Mouse (Mus musculus) embryonic stem cell, embryonic (primary cell): ENCODE results near the gene Zfp36l2.

Source experiments
- CTCF ChIA-PET, 4 experiments: fragments of 300-600 bp in 2 of 4; fragments of 350-600 bp in 2 of 4; sonication (Branson Sonifier 250); formaldehyde crosslinking; loops; one replicate each; lab custom pipeline; 2022; ENCODE audit warnings: inconsistent platforms in 2 of 4; lab: Charles Lee
- POLR2A ChIA-PET, 4 experiments: fragments of 300-600 bp in 2 of 4; fragments of 350-600 bp in 2 of 4; sonication (Branson Sonifier 250); formaldehyde crosslinking; loops; one replicate each; lab custom pipeline; 2022; ENCODE audit warnings: antibody characterized with exemption in 4 of 4, inconsistent platforms in 1 of 4; lab: Charles Lee

Gene Zfp36l2

DNA sequence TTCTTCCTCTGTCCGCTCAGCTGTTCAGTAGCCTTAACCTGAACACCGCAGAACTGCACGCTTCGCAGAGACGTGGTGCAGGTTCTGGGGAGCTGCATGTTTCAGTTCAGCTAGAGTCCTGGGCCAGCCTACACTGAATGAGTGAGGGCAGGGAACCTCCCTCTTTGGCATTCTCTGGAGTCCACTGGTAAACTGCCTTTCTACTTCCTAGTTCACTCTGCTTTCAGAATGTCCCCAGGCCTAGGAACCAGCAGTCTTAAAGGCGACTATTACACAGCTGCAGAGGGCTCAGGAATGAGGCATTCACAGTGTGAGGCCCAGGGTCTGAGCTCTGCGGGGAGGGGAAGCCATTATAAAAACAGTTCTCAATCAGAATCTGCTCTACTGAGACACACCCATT is 15.6 kb upstream of the Zfp36l2 start:
- CTCF ChIA-PET, result interaction anchor here in 2 of 4 experiments (1.1 to 1.3 kb wide), 3 partner anchors 12 to 38 kb away, joined by 3 read pairs; no protein-coding TSS in a partner anchor
- POLR2A ChIA-PET, result interaction anchor here in 2 of 4 experiments (0.6 to 1.7 kb wide), 5 partner anchors 8 to 308 kb away, joined by 3 to 4 read pairs (median 4); partner anchors contain the start of gene Plekhh2 (in 1 of the 2)

DNA sequence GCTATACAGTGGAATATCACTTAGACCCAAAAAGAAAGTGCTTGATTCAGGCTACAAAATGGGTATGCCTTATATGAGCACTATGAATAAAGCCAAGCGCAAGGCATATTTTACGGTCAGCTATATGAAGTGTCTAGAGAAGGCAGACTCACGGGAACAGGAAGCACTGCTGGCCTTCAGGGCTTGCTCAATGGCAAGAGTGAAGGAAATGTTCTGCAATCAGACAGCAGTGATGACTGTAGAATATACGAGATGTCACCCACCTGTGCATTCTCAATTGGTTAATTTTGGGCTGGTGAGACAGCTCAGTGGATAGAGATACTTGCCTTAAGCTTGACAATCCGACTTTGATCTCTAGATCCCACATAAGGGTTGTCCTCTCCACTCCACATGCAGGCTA is 13.4 kb upstream of the Zfp36l2 start:
- CTCF ChIA-PET, result no interaction called here
- POLR2A ChIA-PET, result interaction anchor here in 1 of 4 experiments (1.4 kb wide), 1 partner anchor 12 kb away, joined by 4 read pairs; no protein-coding TSS in a partner anchor

DNA sequence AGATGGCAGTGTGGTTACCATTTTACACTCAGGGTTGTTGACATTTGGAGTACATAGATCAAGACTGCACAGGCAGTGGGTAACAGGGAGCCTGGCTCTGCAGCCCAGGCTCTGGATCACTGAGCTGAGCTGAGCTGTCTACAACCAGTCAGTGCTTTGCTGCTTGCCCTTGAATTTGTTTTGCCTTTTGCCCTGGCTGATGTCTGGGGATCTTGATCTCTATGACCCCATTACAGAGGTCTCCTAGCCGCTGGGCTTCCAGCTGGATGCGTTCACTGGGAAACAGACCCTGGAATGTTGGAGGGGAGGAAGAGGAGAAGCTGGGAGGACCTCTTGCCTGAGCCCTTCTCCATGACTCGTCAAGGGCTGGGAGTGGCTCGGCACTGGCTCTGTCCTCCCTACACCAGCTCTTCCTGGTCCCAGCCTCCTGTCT is 10.2 kb upstream of the Zfp36l2 start:
- ChIA-PET POLR2A (interaction anchor here in 3 of 4 experiments (0.9 to 1.1 kb wide), 3 partner anchors 9 to 68 kb away, joined by 3 to 4 read pairs (median 3); partner anchors contain the start of gene Zfp36l2 (in 1 of the 3)), CTCF (interaction anchor here in 1 of 4 experiments (1.5 kb wide), 1 partner anchor 169 kb away, joined by 6 read pairs; no protein-coding TSS in a partner anchor)

DNA sequence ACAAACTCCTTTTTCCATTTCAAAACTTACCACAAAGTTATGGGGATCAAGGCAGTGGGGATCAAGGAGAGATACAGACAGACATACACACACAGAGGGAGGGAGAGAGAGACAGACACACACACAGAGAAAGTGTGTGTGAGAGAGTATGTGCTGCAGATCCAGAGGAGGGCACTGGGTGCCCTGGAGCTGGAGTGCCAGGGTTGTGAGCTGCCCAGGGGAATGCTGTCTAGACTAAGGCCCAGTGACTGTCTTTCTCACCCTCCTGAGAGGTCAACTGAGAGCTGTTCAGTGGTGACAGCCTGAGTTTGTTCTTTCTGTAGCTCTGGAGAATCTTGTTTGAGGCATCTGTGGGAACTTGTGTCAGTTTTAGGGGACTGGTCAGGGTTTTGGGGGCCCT is 8.6 kb upstream of the Zfp36l2 start:
- ChIA-PET POLR2A (interaction anchor here in 2 of 4 experiments (1.1 to 1.4 kb wide), 3 partner anchors 12 to 323 kb away, joined by 3 to 4 read pairs (median 4); no protein-coding TSS in a partner anchor), CTCF (interaction anchor here in 1 of 4 experiments (0.6 to 2.0 kb wide), 2 partner anchors 10 to 82 kb away, joined by 5 read pairs; no protein-coding TSS in a partner anchor)

DNA sequence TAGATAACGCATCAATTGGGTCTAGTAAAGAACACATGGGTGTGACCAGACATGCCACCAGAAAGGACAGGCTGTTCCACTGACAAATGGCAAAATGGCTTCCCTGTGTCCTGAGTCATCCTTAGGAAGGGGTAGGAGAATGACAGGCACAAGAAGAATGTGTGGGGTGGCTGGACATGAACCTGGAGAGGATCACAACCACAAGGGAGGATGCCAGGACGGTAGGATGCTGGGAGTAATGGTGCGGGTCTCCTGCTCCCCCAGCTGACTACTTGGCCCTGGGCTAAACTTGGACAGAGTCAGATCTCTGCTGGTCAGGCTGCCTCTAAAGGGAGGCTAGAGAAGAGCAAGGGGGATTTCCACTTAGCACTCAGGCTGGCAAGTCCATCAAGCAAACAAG is 8.1 kb upstream of the Zfp36l2 start:
- POLR2A ChIA-PET, result interaction anchor here in 3 of 4 experiments (0.8 to 1.4 kb wide), 4 partner anchors 12 to 323 kb away, joined by 3 to 4 read pairs (median 4); no protein-coding TSS in a partner anchor
- CTCF ChIA-PET, result interaction anchor here in 3 of 4 experiments (0.6 to 2.0 kb wide), 4 partner anchors 11 to 395 kb away, joined by 4 to 5 read pairs (median 5); no protein-coding TSS in a partner anchor

DNA sequence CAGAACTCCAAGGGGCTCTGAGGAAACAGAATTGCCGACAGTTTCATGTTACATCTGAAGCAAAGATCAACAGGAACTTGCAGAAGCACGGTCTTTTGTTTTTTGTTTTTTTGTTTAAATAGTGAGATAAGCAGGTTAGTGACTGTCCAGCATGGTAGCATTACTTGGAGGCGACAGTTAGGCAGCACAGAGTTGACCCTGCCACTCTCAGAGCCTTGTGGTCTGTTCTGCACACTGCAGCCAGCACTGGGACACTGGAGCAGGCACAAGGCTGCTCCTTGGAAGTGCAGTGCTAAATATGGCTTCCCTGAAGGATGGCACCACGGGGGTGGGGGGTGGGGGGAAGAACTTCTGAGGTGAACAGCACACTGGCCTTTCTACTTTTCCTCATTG is 7.3 kb upstream of the Zfp36l2 start:
- CTCF ChIA-PET, result interaction anchor here in 3 of 4 experiments (0.6 to 2.0 kb wide), 3 partner anchors 45 to 394 kb away, joined by 4 to 5 read pairs (median 5); no protein-coding TSS in a partner anchor

DNA sequence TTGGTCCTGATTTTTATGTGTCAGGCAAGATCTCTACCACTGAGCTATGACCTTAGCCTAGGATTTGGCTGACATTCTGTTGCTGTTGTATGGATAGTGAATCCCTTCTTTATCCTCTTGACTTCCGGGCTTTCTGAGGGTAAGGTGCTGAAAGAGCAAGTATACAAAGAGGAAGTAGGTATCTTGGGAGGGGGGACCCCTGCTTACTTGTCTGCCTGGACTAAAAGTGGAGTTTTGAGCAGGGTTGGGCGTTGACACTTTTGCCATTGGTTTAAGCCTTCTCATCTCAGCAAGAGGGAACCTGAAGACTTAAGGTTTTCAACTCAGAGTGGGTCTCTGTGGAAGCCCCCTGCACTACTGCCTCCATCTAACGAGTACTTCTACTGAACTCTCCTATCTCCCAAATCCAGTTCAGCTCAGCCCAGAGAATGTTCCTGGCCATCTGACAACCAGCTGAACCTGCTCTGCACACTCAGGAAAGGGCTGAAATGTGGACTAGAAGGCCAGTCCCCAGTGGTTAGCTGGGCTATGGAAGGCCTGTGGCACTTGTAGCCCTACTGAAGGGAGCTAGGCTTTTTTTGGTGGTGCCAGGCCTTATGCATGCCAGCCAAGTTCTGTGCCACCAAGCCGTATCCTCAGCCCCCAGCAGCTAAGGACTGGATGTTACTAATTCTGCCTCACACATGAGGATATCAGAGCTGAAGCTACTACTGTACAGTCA is 6.7 kb upstream of the Zfp36l2 start:
- ChIA-PET CTCF (interaction anchor here in 1 of 4 experiments (2.0 kb wide), 1 partner anchor 80 kb away, joined by 5 read pairs; no protein-coding TSS in a partner anchor), POLR2A (interaction anchor here in 1 of 4 experiments (1.0 kb wide), 2 partner anchors 40 to 166 kb away, joined by 3 read pairs; no protein-coding TSS in a partner anchor)

More for the DNA sequence above, 7.3 kb upstream of the Zfp36l2 start:
- POLR2A ChIA-PET, result interaction anchor here in 2 of 4 experiments (1.0 to 1.4 kb wide), 2 partner anchors 166 to 322 kb away, joined by 3 read pairs; no protein-coding TSS in a partner anchor

DNA sequence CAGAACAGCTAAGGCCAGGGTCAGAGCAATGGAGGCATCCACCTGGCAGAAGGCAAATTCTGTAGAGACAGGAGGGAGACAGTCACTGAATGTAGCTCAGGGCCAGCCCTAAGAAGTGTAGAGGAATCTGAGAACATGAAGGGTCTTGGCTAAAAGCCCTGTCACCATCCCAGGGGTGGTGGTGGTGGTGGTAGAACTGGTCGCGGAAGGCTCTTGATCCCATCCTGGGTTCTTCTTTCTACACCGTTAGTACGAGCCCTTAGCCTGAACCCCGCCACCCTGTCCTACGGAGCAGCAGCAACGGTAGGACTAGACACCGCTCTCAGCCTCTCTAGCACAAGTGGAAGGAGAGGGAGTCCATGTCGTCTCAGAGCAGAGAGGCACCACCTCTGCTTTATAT is 5.7 kb upstream of the Zfp36l2 start:
- ChIA-PET POLR2A (interaction anchor here in 1 of 4 experiments (1.0 kb wide), 2 partner anchors 41 to 145 kb away, joined by 3 to 5 read pairs; no protein-coding TSS in a partner anchor), CTCF (no interaction called here)

DNA sequence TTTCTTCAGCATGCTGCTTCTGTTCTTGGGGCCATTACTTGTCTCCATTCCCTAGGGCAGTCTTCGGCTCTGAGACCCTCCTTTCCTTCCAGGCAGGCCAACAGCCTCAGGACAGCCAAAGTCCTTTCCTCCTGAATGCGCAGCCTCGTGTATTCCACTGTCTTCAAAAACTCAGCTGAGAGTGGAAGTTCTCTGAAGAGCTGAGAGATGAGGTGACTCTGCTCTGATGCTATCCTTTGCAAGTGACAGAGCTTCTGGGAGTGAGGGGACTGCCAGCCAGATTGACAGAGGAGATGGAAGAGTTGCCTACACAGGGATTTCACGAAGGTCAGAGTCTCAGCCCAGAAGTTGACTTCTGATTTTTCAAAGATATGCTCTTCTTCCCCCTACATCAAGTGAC is 4.2 kb upstream of the Zfp36l2 start:
- CTCF ChIA-PET, result interaction anchor here (0.7 to 5.5 kb wide), 10 partner anchors 78 to 319 kb away, joined by 3 to 36 read pairs (median 7); no protein-coding TSS in a partner anchor
- POLR2A ChIA-PET, result interaction anchor here in 1 of 4 experiments (0.7 to 1.8 kb wide), 2 partner anchors 9 to 11 kb away, joined by 4 to 6 read pairs; no protein-coding TSS in a partner anchor

DNA sequence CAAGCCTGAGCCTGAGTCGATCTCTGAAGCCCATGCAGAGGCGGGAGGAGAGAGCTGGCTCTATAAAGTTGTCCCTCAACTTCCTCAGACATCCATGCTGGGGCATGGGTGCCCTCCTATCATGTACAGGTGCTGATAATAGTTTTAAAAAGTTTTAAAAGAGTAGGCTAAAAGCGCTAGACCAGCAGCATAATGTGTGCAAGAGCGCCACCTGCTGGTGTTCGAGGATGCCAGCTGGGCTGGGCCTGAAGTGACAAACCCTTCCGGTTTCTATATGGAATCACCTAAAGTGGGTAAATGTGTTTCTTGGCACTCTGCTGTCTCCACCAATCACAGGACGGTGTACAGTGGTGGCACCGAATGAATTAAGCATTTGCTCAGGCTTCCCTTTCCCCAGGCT is 3.1 kb upstream of the Zfp36l2 start:
- ChIA-PET CTCF (interaction anchor here (0.5 to 5.5 kb wide), 41 partner anchors 10 to 318 kb away, joined by 3 to 36 read pairs (median 4); no protein-coding TSS in a partner anchor), POLR2A (interaction anchor here in 2 of 4 experiments (0.7 to 4.4 kb wide), 10 partner anchors 8 to 287 kb away, joined by 3 to 19 read pairs (median 4); no protein-coding TSS in a partner anchor)

DNA sequence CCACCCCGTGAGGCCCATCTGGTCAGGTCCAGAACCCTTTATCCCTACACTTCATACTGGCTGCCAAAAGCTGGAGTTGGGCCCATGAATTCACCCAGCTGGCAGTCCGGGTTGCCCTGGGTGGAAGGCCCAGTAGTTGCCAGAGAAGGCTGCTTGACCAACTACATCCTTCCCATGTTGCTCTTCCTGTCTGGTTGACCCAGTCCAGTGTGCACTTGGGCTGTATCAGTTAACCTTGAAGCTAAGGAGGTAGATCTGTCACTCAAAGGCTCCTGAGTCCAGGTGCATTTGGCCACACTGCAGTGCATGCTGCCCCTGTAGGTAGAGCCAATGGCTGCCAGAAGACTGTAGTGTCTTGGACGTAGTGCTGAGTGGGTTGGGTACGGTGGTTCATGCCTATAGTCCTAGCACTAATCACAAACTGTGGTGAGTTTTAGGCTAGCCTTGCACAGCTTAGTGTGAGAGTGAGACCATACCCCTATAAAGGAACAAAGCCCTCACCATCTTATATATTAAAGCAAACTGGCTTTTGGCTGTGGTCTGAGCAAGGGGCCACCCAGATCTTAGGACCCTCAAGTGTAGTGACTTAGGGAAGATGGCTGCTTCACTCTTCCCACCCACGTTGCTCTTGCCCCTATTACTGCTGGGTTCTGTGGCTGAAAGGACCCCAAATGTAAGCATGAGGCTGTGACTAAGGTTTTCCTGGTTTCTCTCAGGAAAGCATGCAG is 1.5 kb upstream of the Zfp36l2 start:
- ChIA-PET CTCF (interaction anchor here (0.6 to 5.5 kb wide), 18 partner anchors 53 to 830 kb away, joined by 3 to 36 read pairs (median 8); no protein-coding TSS in a partner anchor), POLR2A (interaction anchor here in 3 of 4 experiments (0.5 to 5.9 kb wide), 38 partner anchors 9 to 313 kb away, joined by 3 to 34 read pairs (median 4); partner anchors contain the start of gene Thada (in 1 of the 3))

DNA sequence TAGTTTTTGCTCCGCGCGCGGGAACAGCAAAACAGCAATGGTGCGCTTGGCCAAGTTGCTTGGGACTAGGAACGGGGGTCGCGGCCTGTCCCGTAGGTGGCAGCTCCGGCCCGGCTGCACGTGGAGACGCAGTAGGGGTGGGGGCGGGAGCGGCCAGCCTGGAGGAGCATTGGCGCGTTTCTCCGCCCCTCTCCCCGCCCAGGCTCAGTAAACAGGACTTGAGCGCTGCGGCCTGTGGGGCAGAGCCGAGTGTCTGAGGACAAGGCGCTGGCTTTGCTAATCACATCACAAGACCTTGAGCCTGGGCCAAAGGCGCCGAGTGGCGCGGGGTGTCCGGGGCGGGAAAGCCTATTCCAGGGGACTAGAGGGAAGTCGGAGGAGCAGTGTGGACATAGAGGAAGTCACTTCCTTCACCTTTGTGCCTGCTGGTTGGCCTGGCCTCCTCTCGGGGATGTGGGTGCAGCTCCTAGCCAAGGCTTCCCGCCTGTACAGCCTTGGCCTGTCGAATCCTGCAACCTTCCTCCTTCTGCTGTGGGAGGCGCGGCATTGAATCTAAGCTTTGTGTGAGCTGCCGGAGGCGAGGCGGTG is 721 bp upstream of the Zfp36l2 start:
- POLR2A ChIA-PET, result interaction anchor here (0.6 to 5.9 kb wide), 52 partner anchors 9 to 327 kb away, joined by 3 to 34 read pairs (median 3); partner anchors contain the start of gene Thada (in 1 of the 4)

DNA sequence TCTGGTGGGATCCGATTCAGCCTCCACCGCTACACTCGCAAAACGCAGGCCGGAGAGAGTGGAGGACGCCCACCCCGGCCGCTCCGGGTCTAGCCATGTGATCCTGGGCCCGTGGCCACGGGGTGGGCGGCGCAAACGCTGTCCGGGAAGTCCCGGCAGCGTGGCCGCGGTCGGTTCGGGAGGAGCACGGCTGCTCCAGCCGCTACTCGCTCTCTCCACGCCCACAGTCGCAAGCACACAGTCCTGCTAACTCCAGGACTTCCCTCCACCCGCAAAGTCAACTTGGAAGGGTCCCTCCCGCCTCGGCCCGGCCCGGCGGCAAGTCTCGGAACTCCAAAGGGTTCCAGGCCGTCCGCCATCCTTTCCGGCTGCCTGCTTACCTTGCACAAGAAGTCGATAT is 483 bp downstream of the Zfp36l2 start:
- POLR2A ChIA-PET, result interaction anchor here (0.9 to 5.9 kb wide), 26 partner anchors 12 to 326 kb away, joined by 3 to 34 read pairs (median 4); partner anchors contain the start of gene Thada (in 1 of the 4)
- CTCF ChIA-PET, result interaction anchor here in 2 of 4 experiments (2.4 to 5.5 kb wide), 5 partner anchors 74 to 284 kb away, joined by 8 to 36 read pairs (median 9); no protein-coding TSS in a partner anchor

More for the DNA sequence above, 721 bp upstream of the Zfp36l2 start:
- CTCF ChIA-PET, result interaction anchor here (0.5 to 5.5 kb wide), 17 partner anchors 74 to 285 kb away, joined by 3 to 36 read pairs (median 4); no protein-coding TSS in a partner anchor

DNA sequence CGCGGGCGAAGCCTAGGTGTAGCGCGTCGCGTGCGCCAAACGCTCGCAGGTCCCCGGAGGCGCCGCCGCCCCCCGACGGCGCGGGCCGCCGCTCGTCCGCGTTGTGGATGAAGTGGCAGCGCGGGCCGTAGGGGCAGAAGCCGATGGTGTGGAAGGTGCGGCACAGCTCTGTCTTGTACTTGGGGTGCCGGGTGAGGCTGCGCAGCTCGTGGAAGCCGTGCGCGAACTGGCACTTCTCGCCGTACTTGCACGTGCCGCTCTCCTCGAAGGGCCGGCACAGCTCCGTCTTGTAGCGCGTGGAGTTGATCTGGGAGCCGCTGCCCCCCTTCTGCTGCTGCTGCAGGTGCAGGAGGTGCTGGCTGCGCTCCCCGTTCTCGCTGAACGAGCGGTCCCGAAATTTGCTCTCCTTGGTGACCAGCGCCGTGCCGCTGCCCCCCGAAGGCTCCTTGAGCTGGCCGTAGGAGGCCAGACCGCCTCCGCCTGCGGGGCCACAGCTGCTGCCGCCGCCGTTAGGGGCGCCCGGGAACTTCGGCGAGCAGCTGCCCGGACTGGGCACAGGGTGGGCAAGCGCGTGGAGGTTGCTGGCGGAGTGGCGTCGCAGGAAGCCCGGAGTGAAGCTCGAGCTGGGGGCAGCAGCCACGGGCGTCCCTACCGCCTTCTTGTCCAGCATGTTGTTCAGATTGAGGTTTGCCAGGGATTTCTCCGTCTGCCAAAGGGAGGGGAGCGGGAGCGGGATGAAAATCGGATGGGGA is 1.1 kb downstream of the Zfp36l2 start:
- CTCF ChIA-PET, result interaction anchor here in 2 of 4 experiments (0.8 to 1.7 kb wide), 7 partner anchors 28 to 314 kb away, joined by 3 to 7 read pairs (median 3); no protein-coding TSS in a partner anchor

DNA sequence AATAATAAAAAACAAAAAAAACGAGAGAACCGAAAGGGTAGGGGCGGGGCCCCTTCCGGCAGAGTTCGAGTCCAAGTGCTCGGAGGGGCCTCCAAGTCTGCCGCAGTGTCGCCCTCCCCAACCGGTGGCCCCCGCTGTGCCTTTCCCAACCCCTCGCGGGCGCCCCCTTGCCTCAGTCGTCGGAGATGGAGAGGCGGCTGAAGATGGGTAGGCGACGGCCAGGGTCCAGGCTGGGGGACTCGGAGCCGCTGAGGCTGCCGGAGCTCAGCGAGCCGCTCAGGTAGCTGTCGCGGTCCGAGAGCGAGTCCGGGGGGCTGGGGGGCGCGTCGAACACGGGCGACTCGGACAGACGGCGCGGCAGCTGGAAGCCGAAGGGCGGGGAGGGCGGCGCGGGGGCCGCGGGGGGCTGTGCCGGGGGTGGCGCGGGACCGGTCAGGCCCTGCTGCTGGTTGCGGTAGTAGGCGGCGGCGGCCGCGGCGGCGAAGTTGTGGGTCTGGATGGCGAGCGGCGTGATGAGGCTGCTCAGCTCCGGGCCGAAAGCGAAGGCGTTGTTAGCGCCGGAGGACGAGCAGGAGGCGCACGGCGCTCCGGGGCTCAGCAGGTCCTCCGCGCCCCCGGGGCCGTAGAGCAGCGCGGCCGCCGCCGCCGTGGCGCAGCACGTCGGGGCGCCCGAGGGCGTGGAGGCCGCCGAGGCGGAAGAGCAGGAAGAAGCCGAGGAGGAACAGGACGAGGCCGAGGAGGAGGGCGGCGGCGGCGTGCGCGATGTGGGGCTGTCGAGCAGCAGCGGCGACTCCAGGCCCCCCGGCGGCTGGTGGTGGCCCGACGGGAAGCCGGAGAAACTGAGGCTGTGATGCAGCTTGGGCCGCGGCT is 1.9 kb downstream of the Zfp36l2 start:
- ChIA-PET CTCF (interaction anchor here (0.6 to 1.7 kb wide), 10 partner anchors 27 to 313 kb away, joined by 3 to 7 read pairs (median 3); no protein-coding TSS in a partner anchor), POLR2A (interaction anchor here in 3 of 4 experiments (0.5 to 5.9 kb wide), 20 partner anchors 8 to 519 kb away, joined by 3 to 34 read pairs (median 3); partner anchors contain the start of gene Thada (in 1 of the 3))

More for the DNA sequence above, 1.1 kb downstream of the Zfp36l2 start:
- POLR2A ChIA-PET, result interaction anchor here in 3 of 4 experiments (0.7 to 5.9 kb wide), 23 partner anchors 9 to 520 kb away, joined by 3 to 34 read pairs (median 3); partner anchors contain the start of gene Thada (in 1 of the 3)
